Mouse (Mus musculus): ENCODE results near the gene Sh2d1b2. TPM values are rescaled to one million over a fixed set of nuclear protein-coding genes. Genes with fewer than 3 reads are reported as not detected.
A peak's percentile ranks its signal among the peaks of the same experiment; 100 is the strongest.

Gene Sh2d1b2
- polyA plus RNA-seq, 1 experiment from 2014 or later, result not detected

DNA sequence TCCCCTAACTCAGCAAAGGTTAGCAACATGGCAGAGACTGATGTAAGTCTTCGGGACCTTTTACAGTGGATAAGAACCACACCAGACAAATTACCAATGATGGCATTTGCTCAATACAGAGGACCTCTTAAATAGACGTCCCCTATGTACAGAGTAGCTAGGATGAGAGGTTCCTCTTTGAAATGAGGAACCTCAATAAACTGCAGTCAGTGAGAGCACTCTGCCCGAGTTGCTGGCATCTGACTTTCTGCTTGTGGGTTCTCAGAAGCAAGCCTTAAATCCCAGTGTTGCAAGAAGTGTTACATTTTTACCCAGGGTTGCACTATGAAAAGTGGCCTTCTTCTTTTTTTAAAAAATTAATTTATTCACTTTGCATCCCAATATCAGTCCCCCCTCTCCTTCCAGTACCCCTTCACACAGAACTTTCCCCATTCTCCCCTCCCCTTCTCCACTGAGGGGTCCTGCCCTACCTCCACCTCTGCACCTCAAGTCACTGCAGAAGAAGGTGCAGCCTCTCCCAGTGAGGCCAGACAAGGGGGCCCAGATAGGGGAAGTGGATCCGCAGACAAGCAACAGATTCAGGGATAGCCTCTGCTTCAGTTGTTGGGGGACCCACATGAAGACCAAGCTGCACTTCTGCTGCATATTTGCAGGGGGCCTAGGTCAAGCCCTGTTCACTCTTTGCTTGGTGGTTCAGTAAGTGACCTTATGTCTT lies 50.0 kb downstream of the Sh2d1b2 start:
- Histone ChIP-seq H3K4me1 (no peaks in the 10 kb centered on the region), H3K9ac (replicated peaks) (no peak overlapping the region), H3K27ac (replicated peaks) (no peak overlapping the region), H3K4me2 (no peak overlapping the region), H3K4me3 (replicated peaks) (no peak overlapping the region), H3K9me3 (replicated peaks) (no peaks in the 10 kb centered on the region), H3K36me3 (no peaks in the 10 kb centered on the region), H3K27me3 (replicated peaks) (no peaks in the 10 kb centered on the region)
- no peak for ATAC-seq (ENCODE audit: low FRiP score)
- 81% methylated on average over 4 of the region's 4 CpGs for WGBS

DNA sequence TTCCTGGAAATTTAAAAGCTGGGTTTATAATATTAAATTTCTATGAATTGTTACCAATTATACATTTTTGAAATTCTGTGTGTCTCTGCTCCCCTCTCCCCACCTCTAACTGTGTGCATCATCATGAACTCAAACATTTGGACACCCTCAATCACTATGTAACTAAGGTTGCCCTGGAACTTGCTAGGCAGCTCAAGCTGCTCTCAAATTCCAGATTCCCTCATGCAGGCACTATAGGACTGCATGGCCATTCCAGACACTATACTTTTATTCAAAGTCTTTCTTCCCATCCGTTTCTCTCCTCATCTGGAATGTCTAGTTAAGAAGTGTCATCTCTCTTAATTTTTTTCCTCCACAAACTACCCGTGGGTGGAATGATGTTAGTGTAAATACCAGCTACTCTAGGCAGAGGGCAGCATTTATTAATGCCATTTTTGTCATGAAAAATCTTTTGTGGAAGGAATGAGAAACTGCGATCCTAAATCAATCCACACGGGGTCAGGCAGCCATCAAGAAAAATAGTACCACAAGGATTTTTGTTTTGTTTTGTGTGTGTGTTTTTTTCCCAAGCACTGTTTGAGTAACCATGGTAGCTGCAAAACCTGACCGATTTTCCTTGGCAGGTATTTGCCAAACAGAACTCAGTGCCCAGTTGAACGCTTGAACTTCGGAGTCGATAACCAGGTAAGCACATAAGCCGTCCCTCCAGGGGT lies 59.8 kb downstream of the Sh2d1b2 start:
- Histone ChIP-seq H3K9me3 (replicated peaks) (no peaks in the 10 kb centered on the region), H3K4me1 (peaks cover 4% of the 10 kb centered on the region; the same call in 1 of the 2 replicates), H3K4me2 (0 out of 2 replicates have a peak overlapping the region, but pooled peaks have one; percentile 17), H3K27me3 (replicated peaks) (no peaks in the 10 kb centered on the region), H3K9ac (replicated peaks) (no peak overlapping the region), H3K36me3 (no peaks in the 10 kb centered on the region), H3K27ac (replicated peaks) (no peak overlapping the region), H3K4me3 (replicated peaks) (no peak overlapping the region)
- 48% methylated on average over 9 of the region's 9 CpGs for WGBS
- peak; percentile 50 for ATAC-seq (ENCODE audit: low FRiP score)

DNA sequence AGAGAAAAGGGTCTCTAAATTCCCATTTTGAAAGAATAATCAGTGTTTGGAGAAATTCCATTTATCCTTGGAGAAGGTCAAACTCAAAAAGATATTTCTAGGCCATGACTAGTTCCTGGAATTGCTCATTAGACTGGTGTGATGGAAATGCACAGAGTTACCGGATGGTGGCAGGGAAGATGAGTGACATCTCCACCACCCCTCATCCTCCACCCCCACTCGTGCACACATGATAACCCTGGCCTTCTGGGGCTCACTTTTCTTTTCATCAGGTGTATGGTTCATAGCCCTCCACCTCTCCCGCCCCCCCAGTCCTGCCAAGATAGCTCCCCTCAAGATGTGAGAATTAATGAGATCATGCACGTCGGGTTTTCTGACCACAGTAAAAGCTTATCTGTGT lies 60.7 kb downstream of the Sh2d1b2 start:
- H3K27me3 ChIP-seq (replicated peaks), result no peaks in the 10 kb centered on the region
- ATAC-seq (ENCODE audit: low FRiP score), result no peak
- no peak overlapping the region for H3K4me2 ChIP-seq
- no peak overlapping the region for H3K27ac ChIP-seq (replicated peaks)
- peaks cover 4% of the 10 kb centered on the region; the same call in 1 of the 2 replicates for H3K4me1 ChIP-seq
- H3K9me3 ChIP-seq (replicated peaks), result no peaks in the 10 kb centered on the region
- H3K9ac ChIP-seq (replicated peaks), result no peak overlapping the region
- H3K4me3 ChIP-seq (replicated peaks), result no peak overlapping the region
- 85% methylated on average over 5 of the region's 5 CpGs for WGBS
- H3K36me3 ChIP-seq, result no peaks in the 10 kb centered on the region

- Histone ChIP-seq H3K9ac (replicated peaks) (no peak overlapping the region), H3K36me3 (no peaks in the 10 kb centered on the region)
- 67% methylated on average over 15 of the region's 15 CpGs for WGBS
Measured at GRCm38 (mm10) chr1:170294786-170295570, 62.4 kb downstream of the Sh2d1b2 start.

GRCm38 (mm10) chr1:170299496-170299895 lies 66.9 kb downstream of the Sh2d1b2 start:
- WGBS, result 86% methylated on average over 4 of the region's 4 CpGs
- Histone ChIP-seq H3K27me3 (replicated peaks) (no peaks in the 10 kb centered on the region), H3K4me1 (no peaks in the 10 kb centered on the region), H3K9ac (replicated peaks) (no peak overlapping the region), H3K4me2 (no peak overlapping the region), H3K36me3 (no peaks in the 10 kb centered on the region), H3K27ac (replicated peaks) (no peak overlapping the region), H3K4me3 (replicated peaks) (no peak overlapping the region), H3K9me3 (replicated peaks) (no peaks in the 10 kb centered on the region)
- ATAC-seq (ENCODE audit: low FRiP score), result no peak

More at GRCm38 (mm10) chr1:170294786-170295570, 62.4 kb downstream of the Sh2d1b2 start:
- Histone ChIP-seq H3K4me3 (replicated peaks) (no peak overlapping the region), H3K27ac (replicated peaks) (no peak overlapping the region), H3K4me2 (no peak overlapping the region), H3K9me3 (replicated peaks) (no peaks in the 10 kb centered on the region), H3K4me1 (peaks cover 4% of the 10 kb centered on the region; the same call in 1 of the 2 replicates), H3K27me3 (replicated peaks) (no peaks in the 10 kb centered on the region)
- no peak for ATAC-seq (ENCODE audit: low FRiP score)

DNA sequence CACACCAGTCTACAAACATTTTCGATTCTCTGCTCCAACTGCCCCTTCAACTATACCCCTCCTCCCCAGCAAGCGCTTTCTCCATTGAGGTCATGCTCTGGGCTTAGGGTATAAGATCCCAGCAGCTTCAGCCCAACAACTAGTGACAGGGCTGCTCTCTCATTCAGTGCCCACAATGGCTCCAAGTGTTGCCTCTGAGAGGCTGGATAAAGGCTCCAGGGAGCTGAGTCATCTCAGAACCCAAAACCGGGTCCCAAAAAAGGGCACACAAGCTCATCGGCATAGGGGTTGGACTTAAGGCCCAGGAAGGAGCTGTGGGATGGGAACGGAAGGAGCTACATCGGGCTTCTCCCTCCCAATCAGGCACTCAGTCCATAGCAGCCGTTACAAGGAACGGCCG lies 69.1 kb downstream of the Sh2d1b2 start:
- Histone ChIP-seq H3K9ac (replicated peaks) (no peak overlapping the region), H3K36me3 (no peaks in the 10 kb centered on the region), H3K4me3 (replicated peaks) (no peak overlapping the region), H3K4me2 (no peak overlapping the region), H3K27me3 (replicated peaks) (no peaks in the 10 kb centered on the region), H3K27ac (replicated peaks) (no peak overlapping the region), H3K9me3 (replicated peaks) (no peaks in the 10 kb centered on the region), H3K4me1 (no peaks in the 10 kb centered on the region)
- no peak for ATAC-seq (ENCODE audit: low FRiP score)
- WGBS, result 94% methylated on average over 9 of the region's 9 CpGs

GRCm38 (mm10) chr1:170302456-170302855 lies 69.9 kb downstream of the Sh2d1b2 start:
- ATAC-seq (ENCODE audit: low FRiP score), result no peak
- Histone ChIP-seq H3K27ac (replicated peaks) (no peak overlapping the region), H3K4me2 (no peak overlapping the region), H3K4me1 (no peaks in the 10 kb centered on the region), H3K4me3 (replicated peaks) (no peak overlapping the region), H3K9me3 (replicated peaks) (no peaks in the 10 kb centered on the region), H3K36me3 (no peaks in the 10 kb centered on the region), H3K9ac (replicated peaks) (no peak overlapping the region), H3K27me3 (replicated peaks) (no peaks in the 10 kb centered on the region)
- 81% methylated on average over 6 of the region's 6 CpGs for WGBS

GRCm38 (mm10) chr1:170303103-170303502 lies 70.6 kb downstream of the Sh2d1b2 start:
- Histone ChIP-seq H3K4me3 (replicated peaks) (no peak overlapping the region), H3K4me1 (no peaks in the 10 kb centered on the region), H3K27me3 (replicated peaks) (no peaks in the 10 kb centered on the region), H3K9ac (replicated peaks) (no peak overlapping the region), H3K9me3 (replicated peaks) (no peaks in the 10 kb centered on the region), H3K36me3 (no peaks in the 10 kb centered on the region), H3K4me2 (no peak overlapping the region), H3K27ac (replicated peaks) (no peak overlapping the region)
- whole genome bisulfite sequencing, result 53% methylated on average over 6 of the region's 6 CpGs
- no peak for ATAC-seq (ENCODE audit: low FRiP score)

Other genes starting within 250 kb of the Sh2d1b2 start
- gene Ddr2, start 122.0 kb upstream of the Sh2d1b2 start, polyA plus RNA-seq (2015; fragmentation: Nextera tagmentation; extraction: Ambion mirVana), result 8.4 and 10.6 TPM in 2 replicates
- 64.4 and 65.5 TPM in 2 replicates for gene Uap1, start 57.8 kb upstream of the Sh2d1b2 start, polyA plus RNA-seq (2015; fragmentation: Nextera tagmentation; extraction: Ambion mirVana)
- gene Uhmk1, start 17.4 kb upstream of the Sh2d1b2 start, polyA plus RNA-seq (2015; fragmentation: Nextera tagmentation; extraction: Ambion mirVana), result 8.1 and 8.3 TPM in 2 replicates
- 0.06 TPM in 1 of 2 replicates, not detected in the other for gene Sh2d1b1, start 44.6 kb downstream of the Sh2d1b2 start, polyA plus RNA-seq (2015; fragmentation: Nextera tagmentation; extraction: Ambion mirVana)
- gene Gm7694, start 73.6 kb downstream of the Sh2d1b2 start, polyA plus RNA-seq (2015; fragmentation: Nextera tagmentation; extraction: Ambion mirVana), result 1.8 and 2.1 TPM in 2 replicates
- gene Spata46, start 76.1 kb downstream of the Sh2d1b2 start, polyA plus RNA-seq (2015; fragmentation: Nextera tagmentation; extraction: Ambion mirVana), result 0.61 and 0.82 TPM in 2 replicates